Mouse (Mus musculus): Measurements from ENCODE around the gene Rhbdf2. TPM values are rescaled to one million over a fixed set of nuclear protein-coding genes. Genes with fewer than 3 reads are reported as not detected.
A peak's percentile ranks its signal among the peaks of the same experiment; 100 is the strongest.

Gene Rhbdf2
- total RNA-seq, 4 experiments from 2014 or later: 10.6 to 19.9 (median 11.2) TPM

DNA sequence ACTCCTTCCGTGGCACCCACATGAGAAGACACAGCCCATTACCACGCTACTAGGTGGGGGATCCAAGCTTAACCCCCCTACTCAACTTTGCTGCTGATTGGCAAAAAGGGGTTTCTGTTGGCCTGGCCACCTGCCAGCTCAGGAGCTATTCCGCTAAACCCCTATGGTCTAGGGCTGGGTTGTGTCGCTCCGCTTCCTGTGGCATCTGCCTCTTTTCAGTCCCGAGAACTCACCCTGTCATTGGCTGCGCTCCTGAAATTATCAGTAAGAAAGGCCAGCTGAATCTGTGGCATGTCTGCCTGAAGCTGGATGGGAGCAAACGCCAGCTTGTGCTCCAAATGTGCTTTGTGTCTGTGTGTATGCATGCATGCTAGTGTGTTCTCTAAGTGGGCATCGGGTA, 33.4 kb upstream of the Rhbdf2 start:
- no peak for DNase-seq (ENCODE audit: low spot score in 2 of 2)

DNA sequence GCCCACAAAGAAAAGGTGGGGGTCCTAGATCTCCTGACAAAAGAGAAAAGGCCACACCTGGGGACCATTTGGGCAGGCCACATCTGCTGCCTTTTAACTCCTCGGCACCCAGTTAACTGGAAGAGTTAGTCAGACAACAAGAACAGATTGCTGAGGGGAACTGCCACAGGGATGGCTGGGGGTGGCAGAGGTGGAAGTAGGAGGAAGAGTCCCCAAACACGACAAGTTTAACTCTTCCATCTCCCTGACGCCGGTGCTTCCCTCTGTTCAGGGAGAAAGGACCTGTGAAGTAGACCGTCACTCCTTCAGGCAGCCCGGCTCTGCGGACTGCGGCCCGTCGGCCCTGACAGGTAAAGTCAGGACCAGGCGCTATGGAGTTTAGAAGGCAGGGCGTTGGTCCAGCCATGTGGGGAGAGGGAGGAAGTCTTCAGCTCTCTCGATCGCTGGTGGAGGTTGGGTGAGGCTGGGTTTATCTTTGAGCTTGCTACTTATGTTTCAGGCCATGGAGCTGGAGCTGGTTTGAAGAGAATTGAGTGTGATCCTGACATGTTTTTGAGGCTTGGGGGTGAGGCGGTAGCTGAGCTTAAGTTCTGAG, 32.3 kb upstream of the Rhbdf2 start:
- DNase-seq (ENCODE audit: low spot score in 2 of 2): no peak

DNA sequence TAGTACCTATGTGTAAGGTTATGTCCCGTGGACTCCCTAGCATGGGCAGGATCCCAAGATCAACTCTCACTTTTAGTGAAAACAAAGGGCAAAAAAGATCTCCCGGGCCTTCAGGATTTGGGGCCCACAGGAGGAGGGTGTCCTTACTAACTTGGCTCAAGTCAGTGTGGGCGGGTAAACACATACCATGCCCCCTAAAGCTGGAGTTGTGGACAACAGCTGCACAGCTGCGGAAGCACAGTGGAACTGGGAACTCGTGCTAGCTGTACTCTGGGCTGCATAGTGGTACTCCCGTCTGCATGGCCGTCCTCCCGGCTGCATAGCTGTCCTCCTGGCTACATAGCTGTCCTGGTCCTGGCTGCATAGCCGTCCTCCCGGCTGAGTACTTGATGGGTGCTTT, 31.4 kb upstream of the Rhbdf2 start:
- DNase-seq (ENCODE audit: low spot score in 2 of 2): no peak

DNA sequence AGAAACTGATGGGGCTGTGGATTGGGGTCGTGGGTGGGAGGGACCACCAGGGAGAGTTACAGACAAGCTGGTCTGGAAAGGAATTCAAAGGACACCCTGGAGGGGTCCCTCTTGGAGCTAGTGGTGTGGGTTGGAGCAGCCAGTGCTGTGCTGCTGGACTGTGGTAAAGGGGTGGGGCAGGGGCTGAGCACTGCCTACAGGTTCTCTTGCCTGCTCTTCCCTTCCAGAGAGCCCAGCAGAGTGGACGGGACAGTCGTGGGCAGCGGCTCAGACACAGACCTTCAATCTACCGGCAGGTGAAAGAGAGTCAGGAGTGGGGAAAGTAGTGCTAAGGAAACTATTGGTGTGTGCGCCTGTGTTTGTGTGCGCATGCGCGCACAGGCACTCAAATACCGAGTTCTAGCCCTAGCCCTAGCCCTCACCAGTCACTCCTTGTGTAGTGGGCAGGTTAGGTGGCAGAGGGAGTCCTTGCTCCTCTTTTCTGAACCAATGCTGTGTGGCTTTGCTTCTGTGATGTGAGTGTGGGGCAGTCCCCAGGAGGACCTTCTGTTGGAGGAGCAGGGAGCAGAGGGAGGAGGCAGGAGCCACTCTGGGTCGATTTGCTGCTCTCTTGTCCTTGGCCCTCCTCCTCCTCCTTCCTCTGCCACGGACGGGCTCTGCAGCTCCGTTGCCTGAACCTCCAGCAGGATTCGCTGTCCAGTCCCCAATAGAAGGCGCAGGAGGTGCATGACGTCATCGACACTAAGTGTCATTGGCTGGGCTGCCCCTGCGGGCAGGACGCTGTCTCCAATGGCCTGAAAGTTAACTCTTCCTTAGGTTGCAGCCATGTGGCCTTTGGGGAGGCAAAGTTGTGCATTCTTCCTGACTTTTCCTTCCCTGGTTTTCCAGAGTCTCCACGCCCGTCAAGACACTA, 30.7 kb upstream of the Rhbdf2 start:
- DNase-seq (ENCODE audit: low spot score in 2 of 2): peak; percentile 83 to 91

DNA sequence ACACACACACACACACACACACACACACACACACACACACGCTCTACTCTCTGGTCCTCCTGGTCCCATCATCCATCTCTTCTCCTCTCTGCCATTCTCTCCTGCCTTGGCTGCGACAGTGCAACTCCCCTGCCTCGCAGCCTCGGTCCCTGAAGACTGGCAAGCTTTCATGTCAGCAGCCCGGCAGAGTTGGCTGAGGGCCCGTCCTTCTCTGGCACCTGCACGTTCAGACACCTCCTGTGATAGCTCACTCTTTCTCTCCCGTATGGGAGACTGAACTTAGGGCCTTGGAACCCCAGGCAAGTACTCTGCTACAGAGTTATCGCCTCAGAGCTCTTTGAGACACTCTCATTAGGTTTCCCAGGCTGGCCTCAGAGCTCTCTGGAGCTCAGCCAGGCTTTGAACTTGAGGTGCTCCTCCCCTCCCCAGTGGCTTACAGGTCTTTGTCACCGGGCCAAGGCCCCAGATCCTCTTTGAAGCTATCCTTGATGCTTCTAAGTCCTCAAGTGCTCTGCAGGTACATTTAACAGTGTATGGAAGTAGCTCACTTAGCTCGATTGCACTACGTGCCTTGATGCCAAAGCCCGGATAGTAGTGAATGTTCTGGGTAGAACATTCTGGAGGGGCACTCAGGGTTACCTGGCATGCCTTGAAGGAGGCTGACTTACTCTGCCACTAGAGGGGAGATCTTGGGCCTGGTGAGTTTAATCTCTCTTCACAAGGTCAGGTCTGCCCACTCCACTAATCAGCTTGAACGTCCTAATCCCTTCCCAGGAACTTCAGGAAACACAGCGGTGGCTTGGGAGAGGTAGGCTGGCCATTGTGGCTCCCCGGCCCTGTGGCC, 29.8 kb upstream of the Rhbdf2 start:
- DNase-seq (ENCODE audit: low spot score in 2 of 2): no peak

DNA sequence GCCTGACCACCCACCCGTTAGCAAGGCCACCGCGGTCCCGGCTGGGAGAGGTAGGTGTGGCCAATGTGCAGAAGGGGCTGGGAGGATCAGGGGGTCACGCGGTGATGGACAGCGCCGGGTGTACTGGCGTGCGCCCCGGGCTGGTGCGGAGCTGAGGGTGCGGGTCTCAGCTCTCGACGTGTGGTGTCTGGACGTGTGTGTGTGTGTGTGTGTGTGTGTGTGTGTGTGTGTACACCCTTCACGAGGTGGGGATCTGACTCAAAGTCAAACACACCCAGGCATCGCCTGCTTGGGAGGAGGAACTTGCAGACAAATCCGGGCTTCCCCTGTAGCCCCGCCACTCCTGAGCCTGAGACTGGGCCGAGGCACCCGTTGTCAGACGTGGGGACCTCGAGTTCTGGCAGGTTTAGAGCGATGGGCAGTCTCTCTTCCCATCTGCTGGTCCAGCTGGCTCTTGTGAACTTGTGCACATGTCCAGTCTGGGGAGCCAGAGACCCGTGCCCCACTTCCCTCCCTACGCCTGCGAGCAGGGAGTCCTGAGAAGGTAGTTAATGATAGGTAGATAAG, 27.5 kb upstream of the Rhbdf2 start, which contains the start of gene Cygb:
Gene Cygb, minus strand, starts transcription at position 59 of the 567 bp plus-strand sequence.
- peak in 1 of 2 experiments; percentile 53 for DNase-seq (ENCODE audit: low spot score in 2 of 2)

DNA sequence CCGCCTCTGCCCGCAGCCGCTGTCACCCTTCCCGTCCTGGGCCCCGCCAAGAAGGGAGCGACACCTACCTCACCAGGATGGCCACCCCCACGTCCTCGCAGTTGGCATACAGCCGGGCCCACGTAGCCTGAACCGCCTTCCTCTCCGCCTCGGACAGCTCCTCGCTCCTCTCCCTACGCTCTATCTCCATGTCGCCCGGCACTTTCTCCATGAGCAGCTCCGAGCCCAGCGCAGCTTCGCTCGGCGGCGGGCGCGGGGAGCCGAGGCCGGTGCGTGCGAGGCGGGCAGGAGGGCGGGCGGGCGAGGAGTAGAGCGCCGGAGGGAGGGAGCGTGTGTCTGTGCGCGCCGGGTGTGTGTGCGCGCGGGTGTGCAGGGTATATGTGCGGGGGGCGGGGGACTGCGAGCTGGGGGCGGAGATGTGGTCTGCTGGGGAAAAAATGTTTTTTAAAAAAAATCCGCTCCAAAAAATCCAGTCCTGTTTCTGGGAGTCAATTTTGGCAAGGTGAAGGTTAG, 26.9 kb upstream of the Rhbdf2 start:
- DNase-seq (ENCODE audit: low spot score in 2 of 2): no peak

DNA sequence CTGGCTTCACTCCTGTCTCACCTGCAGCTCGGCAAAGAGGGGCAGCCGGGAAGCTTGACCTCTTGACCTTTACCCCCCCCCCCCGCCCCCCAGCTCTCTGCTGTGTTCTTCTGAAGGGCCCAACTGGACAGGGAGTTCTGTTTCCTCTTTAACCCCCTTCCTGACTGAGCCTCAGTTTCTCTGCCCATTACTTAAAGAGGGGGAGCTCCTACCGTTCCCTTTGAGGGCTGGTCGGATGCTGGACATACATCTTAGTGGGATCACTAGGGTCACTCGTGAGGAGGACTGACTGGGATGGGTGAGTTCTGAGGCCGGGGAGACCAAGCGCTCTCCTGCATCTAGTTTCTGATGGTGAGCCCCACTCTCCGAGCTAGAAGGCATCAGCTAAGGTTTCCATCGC, 26.4 kb upstream of the Rhbdf2 start, which contains the start of gene Prcd:
Gene Prcd, plus strand, starts transcription at position 301 of the 400 bp plus-strand sequence.
- no peak for DNase-seq (ENCODE audit: low spot score in 2 of 2)

DNA sequence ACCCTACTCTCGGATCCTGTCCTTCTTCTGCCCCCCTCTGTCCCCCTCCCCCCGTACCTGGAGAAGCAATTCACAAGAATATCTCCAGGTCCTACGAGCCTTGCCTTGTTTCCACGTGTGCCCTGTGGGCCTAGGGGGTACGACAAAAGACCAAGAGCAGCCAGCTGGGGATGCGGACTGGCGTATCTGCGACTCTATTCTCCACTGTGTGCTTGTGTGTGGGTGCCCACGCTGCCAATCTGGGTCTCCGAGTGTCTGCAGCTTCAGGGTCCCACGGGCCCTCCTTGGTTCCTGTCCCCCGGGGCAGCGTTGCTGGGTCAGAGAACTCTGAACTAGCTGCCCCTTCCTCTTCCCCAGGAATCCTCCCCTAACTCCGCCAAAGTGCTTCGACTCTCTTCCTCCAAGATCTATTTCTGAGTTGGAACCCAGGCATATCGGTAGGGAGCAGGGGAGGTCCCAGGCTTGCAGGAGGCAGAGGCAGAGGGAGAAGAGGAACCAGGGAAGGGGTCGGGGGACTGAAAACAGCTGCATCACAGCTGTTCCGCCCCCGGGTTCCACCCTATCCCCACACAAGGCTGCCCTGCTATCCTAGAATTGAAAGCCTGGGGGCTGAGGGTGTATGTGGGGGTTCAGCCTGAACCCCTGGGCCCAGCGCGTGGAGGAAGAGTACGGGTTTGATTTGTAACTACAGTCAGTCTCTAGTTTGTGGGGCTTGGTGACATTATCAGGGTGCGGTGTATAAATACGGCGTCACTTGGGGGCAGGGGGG, 25.7 kb upstream of the Rhbdf2 start:
- no peak for DNase-seq (ENCODE audit: low spot score in 2 of 2)

DNA sequence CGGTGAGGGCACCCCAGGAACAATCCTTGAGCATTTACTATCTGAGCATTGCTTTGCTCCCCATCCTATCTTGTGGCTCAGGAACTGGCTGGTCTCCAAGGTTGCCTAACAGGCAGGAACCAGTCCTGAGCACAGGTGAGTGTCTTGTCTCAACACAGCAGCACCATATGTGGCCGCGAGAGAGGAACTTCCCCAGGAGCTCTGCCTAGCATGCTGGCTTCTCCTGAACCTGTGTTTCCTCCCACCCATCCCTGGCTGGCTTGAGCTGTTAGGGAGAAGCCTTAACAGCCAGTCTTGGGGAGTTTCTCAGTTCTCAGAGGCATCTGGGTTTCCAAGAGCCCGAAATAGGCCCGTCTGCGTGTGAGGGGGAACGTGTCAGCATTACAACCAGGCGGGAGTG, 24.5 kb upstream of the Rhbdf2 start:
- DNase-seq (ENCODE audit: low spot score in 2 of 2): no peak

DNA sequence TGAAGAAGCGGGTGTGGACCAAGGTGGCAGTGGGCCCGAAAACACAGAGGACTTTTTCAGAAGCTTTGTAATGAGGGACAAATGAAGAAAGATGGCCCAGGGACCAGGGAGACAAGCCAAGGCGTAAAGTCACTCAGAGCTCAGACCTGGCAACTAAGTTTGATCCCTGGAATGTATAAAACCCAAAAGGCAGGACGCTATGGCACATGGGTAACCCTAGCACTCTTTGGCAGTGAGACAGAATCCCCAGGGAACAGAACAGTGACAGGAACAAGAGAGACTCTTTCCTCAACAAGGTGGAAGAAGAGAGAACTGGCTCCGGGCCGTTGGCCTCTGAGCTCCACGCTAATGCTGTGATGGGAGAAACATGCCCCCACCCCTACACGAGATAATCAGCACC, 24.0 kb upstream of the Rhbdf2 start:
- no peak for DNase-seq (ENCODE audit: low spot score in 2 of 2)

DNA sequence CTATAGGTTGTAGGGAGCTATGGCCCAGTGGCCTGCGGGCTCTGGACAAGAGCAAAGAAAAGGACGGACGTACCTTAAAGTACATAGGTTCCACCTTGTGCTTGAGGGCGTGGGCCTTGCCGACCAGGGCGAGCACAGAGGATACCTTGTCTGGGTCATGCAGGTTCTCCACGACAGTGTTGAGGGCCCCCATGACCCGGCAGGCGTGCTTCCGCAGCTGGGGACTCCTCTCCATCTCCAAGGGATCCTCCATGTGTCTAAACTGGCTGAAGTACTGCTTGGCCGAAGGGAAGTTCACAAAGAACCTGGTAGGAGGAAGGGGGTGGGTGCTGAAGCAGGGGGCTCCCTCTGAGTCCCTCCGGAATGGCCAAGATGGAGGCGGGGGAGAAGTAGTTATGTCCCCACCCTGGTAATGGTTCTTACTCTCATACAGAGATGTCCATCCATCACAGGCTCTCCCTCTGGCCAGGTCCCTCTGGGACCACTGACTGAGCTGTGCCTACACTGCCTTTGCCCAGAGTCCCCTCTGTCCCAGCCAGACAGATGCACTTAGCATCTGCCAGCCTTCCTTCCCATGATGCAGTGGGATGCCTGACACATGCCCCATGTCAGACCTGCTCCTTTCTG, 23.0 kb upstream of the Rhbdf2 start:
- no peak for DNase-seq (ENCODE audit: low spot score in 2 of 2)

DNA sequence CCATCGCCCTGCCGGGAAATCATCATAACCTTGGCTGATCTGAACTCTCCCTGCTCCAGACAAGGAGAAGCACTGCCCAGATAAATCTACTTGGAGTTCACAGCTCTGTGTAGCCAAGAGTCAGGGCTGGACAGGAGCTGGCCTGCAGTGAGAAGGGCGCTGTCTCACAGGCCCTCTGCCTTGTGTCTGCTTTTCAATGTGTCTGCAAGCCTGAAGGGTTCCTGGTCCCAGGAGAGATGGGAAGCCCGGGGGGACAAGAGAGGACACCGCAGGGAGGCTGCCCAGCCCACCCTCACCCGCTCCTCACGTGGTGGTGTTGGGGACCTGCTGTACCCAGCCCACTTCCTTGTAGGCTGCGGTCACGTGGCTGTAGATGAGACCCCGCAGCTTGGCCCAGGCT, 22.2 kb upstream of the Rhbdf2 start:
- no peak for DNase-seq (ENCODE audit: low spot score in 2 of 2)

DNA sequence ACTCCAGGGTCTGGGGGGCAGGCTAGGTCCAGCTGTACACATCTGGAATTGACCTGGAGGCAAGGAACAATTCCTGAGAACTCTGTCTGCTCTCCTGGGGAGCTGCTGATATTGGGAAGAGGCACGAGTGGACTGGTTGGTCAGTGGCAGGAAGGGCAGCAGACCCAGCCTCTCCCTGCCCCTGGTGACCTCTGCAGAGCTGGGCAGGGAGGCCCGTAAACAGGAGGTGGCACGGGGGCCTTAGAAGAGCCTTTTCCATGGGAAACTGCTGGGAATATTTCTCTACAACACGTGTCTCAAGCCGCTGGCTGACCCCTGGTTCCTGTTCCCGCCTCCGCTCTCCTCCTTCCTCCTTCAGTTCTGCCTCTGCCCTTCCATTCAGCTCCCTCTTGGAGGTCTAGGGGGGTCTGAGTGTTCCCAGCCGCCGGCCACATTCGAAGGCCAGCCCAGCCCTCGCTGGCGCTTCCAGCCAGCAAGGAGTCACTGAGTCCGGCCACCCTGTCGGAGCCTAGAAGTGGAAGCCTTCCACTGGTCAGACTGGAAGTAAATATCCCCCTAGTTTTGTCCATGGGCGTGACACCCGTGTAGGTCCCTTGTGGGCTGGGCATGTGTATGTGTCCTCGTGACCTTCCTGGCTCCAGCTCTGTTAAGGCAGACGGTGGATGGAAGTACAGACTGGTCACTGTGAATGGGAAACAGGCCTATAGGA, 21.5 kb upstream of the Rhbdf2 start:
- DNase-seq (ENCODE audit: low spot score in 2 of 2): peak in 1 of 2 experiments; percentile 64

DNA sequence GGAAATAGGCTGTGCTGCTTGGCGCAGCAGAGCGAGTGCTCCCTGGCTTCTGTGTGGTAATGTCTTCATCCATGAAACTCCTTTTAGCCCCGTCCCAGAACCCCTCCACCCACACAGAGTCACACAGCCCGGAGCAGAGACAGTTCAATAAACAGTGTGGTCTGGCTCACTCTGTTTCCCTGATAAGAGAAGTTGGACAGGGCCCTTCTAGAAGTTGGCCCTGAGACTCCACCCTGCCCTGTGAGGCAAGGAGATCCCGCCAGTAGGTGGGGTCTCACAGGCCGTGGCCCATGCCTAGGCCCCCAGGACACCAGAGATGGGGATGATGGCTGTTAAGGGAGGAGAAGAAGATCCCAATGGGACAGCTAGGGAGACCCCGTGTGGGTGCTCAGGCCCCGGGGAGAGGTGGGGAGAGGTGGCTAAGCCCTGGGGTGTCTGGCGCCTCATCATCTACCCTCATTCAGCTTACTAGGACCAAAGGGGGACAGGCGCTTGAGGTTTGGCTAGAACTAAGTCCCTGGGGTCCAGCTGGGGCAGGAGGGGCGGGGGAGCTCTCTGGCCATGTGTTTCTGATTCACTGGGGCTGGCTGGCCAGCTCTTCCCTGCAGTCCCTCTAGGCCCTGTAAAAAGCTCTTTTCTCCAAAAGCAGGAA, 20.6 kb upstream of the Rhbdf2 start:
- peak; percentile 61 to 77 for DNase-seq (ENCODE audit: low spot score in 2 of 2)

DNA sequence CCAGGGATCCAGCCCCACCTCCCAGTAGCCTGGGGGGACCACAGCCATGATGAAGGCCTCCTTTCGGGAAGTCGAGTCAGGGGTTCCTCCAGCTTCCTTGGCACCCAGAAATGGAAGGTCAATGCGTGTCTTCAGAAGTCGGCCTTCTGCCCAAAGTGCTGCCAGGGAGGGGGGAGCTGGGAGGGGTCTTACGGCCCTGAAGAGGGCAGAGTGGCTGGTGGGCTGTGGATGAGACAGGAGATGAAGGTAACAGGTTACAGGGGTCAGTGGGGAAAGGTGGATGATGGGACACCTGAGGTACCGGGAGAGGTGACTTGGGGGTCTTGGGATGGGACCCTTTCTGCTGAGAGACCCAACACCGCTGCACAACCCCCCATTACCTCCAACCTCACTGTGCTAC, 20.0 kb upstream of the Rhbdf2 start:
- no peak for DNase-seq (ENCODE audit: low spot score in 2 of 2)

DNA sequence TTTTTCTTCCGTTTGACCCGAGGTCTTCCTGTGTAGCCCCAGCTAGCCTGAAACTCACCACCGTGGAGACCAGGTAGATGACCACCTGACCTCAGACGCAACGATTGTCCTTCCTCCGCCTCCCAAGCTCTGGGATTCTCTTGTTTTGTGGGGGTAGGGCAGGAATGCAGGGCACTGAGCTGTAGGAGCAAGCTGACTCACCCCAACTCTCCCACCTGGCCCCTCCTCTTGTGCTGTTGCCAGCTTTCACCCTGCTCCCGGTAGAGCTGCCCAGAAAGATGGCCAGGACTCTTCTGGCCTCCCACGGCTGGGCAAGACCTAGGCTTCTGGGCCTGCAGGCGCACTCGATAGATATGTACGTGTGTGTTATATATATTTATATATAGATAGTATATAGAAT, 19.3 kb upstream of the Rhbdf2 start:
- DNase-seq (ENCODE audit: low spot score in 2 of 2): no peak

DNA sequence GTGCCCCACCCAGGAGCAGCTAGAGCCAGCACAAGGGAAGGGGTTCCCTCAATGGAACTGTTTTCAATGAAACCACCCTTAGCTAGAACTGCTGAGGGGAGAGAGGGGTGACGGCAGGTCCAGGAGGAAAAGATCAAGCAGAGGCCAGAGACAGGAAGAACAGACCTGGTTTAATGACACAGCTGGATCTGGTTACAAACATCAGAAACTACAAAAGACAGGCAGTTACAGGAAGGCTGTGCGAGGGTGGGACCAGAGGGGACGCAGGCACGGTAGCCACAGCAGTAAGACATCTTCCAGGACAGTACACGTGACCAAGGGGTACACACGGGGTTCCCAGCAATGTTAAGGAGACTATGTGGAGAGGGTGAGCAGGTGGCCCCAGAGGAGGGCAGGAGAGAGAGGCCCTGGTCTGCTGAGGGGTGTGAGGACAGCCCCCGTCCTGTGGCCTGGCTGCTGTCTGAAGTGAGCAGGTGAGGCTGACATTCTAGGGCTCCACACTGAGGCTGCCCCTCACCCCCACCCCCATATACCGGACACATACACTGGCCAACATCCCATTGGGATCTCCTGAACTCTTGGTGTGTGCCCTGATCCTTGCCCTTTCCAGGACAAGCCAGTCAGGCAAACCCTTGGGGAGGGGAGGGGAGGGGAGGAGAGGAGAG, 18.8 kb upstream of the Rhbdf2 start:
- DNase-seq (ENCODE audit: low spot score in 2 of 2): peak in 1 of 2 experiments; percentile 3

Measured in gastrocnemius, adult 8-10 months (tissue).